Mouse (Mus musculus): ENCODE data around the gene Zbtb32. TPM values are rescaled to one million over a fixed set of nuclear protein-coding genes. Genes with fewer than 3 reads are reported as not detected.
A peak's percentile ranks its signal among the peaks of the same experiment; 100 is the strongest.

The Zbtb32 gene
- total and polyA plus RNA-seq, 3 experiments = 173 to 183 (median 178) TPM

- H3K79me2 ChIP-seq (replicated peaks; ENCODE audit: control insufficient read depth, extremely low read depth, insufficient read depth, poor library complexity, severe bottlenecking) = peaks cover 10% of the 10 kb centered on the region
- H3K4me3 ChIP-seq (replicated peaks in 1 of 3; ENCODE audit: low read depth in 2 of 3, low read length in 2 of 3, poor library complexity in 1 of 3) = peak overlapping the region in 1 of 3 experiments; percentile 71
- no peaks in the 10 kb centered on the region for H3K27me3 ChIP-seq (replicated peaks)
Measured at GRCm38 (mm10) chr7:30553810-30554584, 44.7 kb downstream of the Zbtb32 start.

GRCm38 (mm10) chr7:30553021-30553589 is 45.6 kb downstream of the Zbtb32 start:
- in situ Hi-C loops (cut with MboI; ENCODE audit: low pct_ligation_motif_present, low pct_unique_long_range_greater_than_20kb, low sequenced_read_pairs) (no loop called here), dilution Hi-C loops (cut with MboI; ENCODE audit: extremely low pct_ligation_motif_present, extremely low pct_unique_long_range_greater_than_20kb, low sequenced_read_pairs) (no loop called here)
- Histone ChIP-seq H3K4me2 (ENCODE audit: insufficient read depth, low read depth, poor library complexity, severe bottlenecking) (peak overlapping the region; percentile 82), H3K9me3 (replicated peaks; ENCODE audit: low read length) (no peaks in the 10 kb centered on the region), H3K4me3 (replicated peaks in 1 of 3; ENCODE audit: low read depth in 2 of 3, low read length in 2 of 3, poor library complexity in 1 of 3) (peak overlapping the region; percentile 54 to 71 (median 70)), H3K27ac (ENCODE audit: insufficient read depth, low read depth) (peak overlapping the region; percentile 48), H3K4me1 (ENCODE audit: control insufficient read depth in 1 of 2, insufficient read depth in 2 of 2) (peaks cover 5 to 29% of the 10 kb centered on the region in 2 experiments; a peak in 3 of 4 replicates), H3K36me3 (replicated peaks in 1 of 2; ENCODE audit: control insufficient read depth in 1 of 2, insufficient read depth in 1 of 2, low read length in 1 of 2) (peaks cover 32 to 55% of the 10 kb centered on the region in 2 experiments), H3K9ac (ENCODE audit: insufficient read depth, low read depth) (peak overlapping the region; percentile 83), H3K27me3 (replicated peaks) (no peaks in the 10 kb centered on the region), H3K79me2 (replicated peaks; ENCODE audit: control insufficient read depth, extremely low read depth, insufficient read depth, poor library complexity, severe bottlenecking) (peaks cover 1% of the 10 kb centered on the region)
- no peak for TF ChIP-seq CHD1 (IDR thresholded peaks at IDR 0.05; ENCODE audit: low read depth, low read length)
- TF ChIP-seq MXI1 (IDR thresholded peaks at IDR 0.05; ENCODE audit: low read depth, low read length) = 0 out of 2 replicates have a peak, but pooled peaks have one; percentile 60
- TF ChIP-seq SIN3A (IDR thresholded peaks at IDR 0.05; ENCODE audit: low read length) = peak; percentile 3; the same call in 1 of the 2 replicates
- no peak for TF ChIP-seq IRF4 (IDR thresholded peaks at IDR 0.05; ENCODE audit: low read depth, low read length)
- DNase-seq (ENCODE audit: extremely low read depth) = no peak

More at GRCm38 (mm10) chr7:30553810-30554584, 44.7 kb downstream of the Zbtb32 start:
- in situ Hi-C loops (cut with MboI; ENCODE audit: low pct_ligation_motif_present, low pct_unique_long_range_greater_than_20kb, low sequenced_read_pairs) = no loop called here
- no peak for TF ChIP-seq SIN3A (IDR thresholded peaks at IDR 0.05; ENCODE audit: low read length)
- TF ChIP-seq POLR2AphosphoS2 (IDR thresholded peaks at IDR 0.05; ENCODE audit: low read depth, low read length) = peak; percentile 41; the same call in 1 of the 2 replicates
- DNase-seq (ENCODE audit: extremely low read depth) = no peak
- no peaks in the 10 kb centered on the region for H3K9me3 ChIP-seq (replicated peaks; ENCODE audit: low read length)
- peaks cover 32 to 51% of the 10 kb centered on the region in 2 experiments for H3K36me3 ChIP-seq (replicated peaks in 1 of 2; ENCODE audit: control insufficient read depth in 1 of 2, insufficient read depth in 1 of 2, low read length in 1 of 2)
- H3K4me1 ChIP-seq (ENCODE audit: control insufficient read depth in 1 of 2, insufficient read depth in 2 of 2) = peaks cover 5 to 37% of the 10 kb centered on the region in 2 experiments; a peak in 3 of 4 replicates
- dilution Hi-C loops (cut with MboI; ENCODE audit: extremely low pct_ligation_motif_present, extremely low pct_unique_long_range_greater_than_20kb, low sequenced_read_pairs) = no loop called here
- H3K9ac ChIP-seq (ENCODE audit: insufficient read depth, low read depth) = peak overlapping the region; percentile 83; the same call in 1 of the 2 replicates
- 0 out of 2 replicates have a peak overlapping the region, but pooled peaks have one; percentile 82 for H3K4me2 ChIP-seq (ENCODE audit: insufficient read depth, low read depth, poor library complexity, severe bottlenecking)
- no peak overlapping the region for H3K27ac ChIP-seq (ENCODE audit: insufficient read depth, low read depth)

GRCm38 (mm10) chr7:30552102-30553020 is 46.3 kb downstream of the Zbtb32 start, which contains the start of the genes Hspb6 and Proser3:
TSS of gene Hspb6 (plus strand) at chr7:30552178.
TSS of gene Proser3 (minus strand) at chr7:30552299.
- dilution Hi-C loops (cut with MboI; ENCODE audit: extremely low pct_ligation_motif_present, extremely low pct_unique_long_range_greater_than_20kb, low sequenced_read_pairs) (no loop called here), in situ Hi-C loops (cut with MboI; ENCODE audit: low pct_ligation_motif_present, low pct_unique_long_range_greater_than_20kb, low sequenced_read_pairs) (no loop called here)
- peak within 1 kb of the TSS; percentile 83 for H3K9ac ChIP-seq (ENCODE audit: insufficient read depth, low read depth)
- 0 out of 2 replicates have a peak, but pooled peaks have one; percentile 53 for TF ChIP-seq CHD1 (IDR thresholded peaks at IDR 0.05; ENCODE audit: low read depth, low read length)
- TF ChIP-seq E2F4 (IDR thresholded peaks at IDR 0.05; ENCODE audit: insufficient replicate concordance, low read depth, low read length) = peak; percentile 78; the same call in 1 of the 2 replicates
- 0 out of 2 replicates have a peak, but pooled peaks have one; percentile 38 for TF ChIP-seq KAT2A (IDR thresholded peaks at IDR 0.05; ENCODE audit: insufficient replicate concordance, low read length)
- no peak for TF ChIP-seq CTCF (conservative IDR thresholded peaks at IDR 0.05 in 1 of 2, IDR thresholded peaks at IDR 0.05 in 1 of 2; ENCODE audit: low read depth in 2 of 2, low read length in 2 of 2)
- TF ChIP-seq JUND (conservative IDR thresholded peaks at IDR 0.05; ENCODE audit: low read depth, low read length) = no peak
- peak; percentile 79 for TF ChIP-seq TCF12 (IDR thresholded peaks at IDR 0.05; ENCODE audit: low read depth, low read length)
- TF ChIP-seq NRF1 (IDR thresholded peaks at IDR 0.05; ENCODE audit: low read depth, low read length) = peak; percentile 47
- no peak for TF ChIP-seq EP300 (IDR thresholded peaks at IDR 0.05; ENCODE audit: low read length)
- peak; percentile 48 for TF ChIP-seq MXI1 (IDR thresholded peaks at IDR 0.05; ENCODE audit: low read depth, low read length)
- TF ChIP-seq UBTF (IDR thresholded peaks at IDR 0.05; ENCODE audit: low read depth, low read length) = no peak
- 0 out of 2 replicates have a peak, but pooled peaks have one; percentile 18 for TF ChIP-seq ETS1 (conservative IDR thresholded peaks at IDR 0.05; ENCODE audit: low read depth, low read length)
- TF ChIP-seq USF2 (conservative IDR thresholded peaks at IDR 0.05; ENCODE audit: low read depth, low read length) = no peak
- peak; percentile 95 for TF ChIP-seq ZMIZ1 (IDR thresholded peaks at IDR 0.05; ENCODE audit: low read depth, low read length)
- TF ChIP-seq MAZ (IDR thresholded peaks at IDR 0.05; ENCODE audit: low read depth, low read length) = no peak
- TF ChIP-seq SIN3A (IDR thresholded peaks at IDR 0.05; ENCODE audit: low read length) = peak; percentile 86
- TF ChIP-seq MAFK (IDR thresholded peaks at IDR 0.05; ENCODE audit: insufficient replicate concordance, low read length) = no peak

More at GRCm38 (mm10) chr7:30552102-30553020, 46.3 kb downstream of the Zbtb32 start, which contains the start of the genes Hspb6 and Proser3:
- no peaks in the 10 kb centered on the region; the same call in 1 of the 2 replicates for H3K79me2 ChIP-seq (replicated peaks; ENCODE audit: control insufficient read depth, extremely low read depth, insufficient read depth, poor library complexity, severe bottlenecking)
- H3K4me1 ChIP-seq (ENCODE audit: control insufficient read depth in 1 of 2, insufficient read depth in 2 of 2) = peaks cover 2 to 21% of the 10 kb centered on the region in 2 experiments; a peak in 3 of 4 replicates
- peak within 1 kb of the TSS; percentile 71 to 93 (median 83) for H3K4me3 ChIP-seq (replicated peaks in 1 of 3; ENCODE audit: low read depth in 2 of 3, low read length in 2 of 3, poor library complexity in 1 of 3)
- peak; percentile 99 for DNase-seq (ENCODE audit: extremely low read depth)
- peaks cover 32 to 52% of the 10 kb centered on the region in 2 experiments for H3K36me3 ChIP-seq (replicated peaks in 1 of 2; ENCODE audit: control insufficient read depth in 1 of 2, insufficient read depth in 1 of 2, low read length in 1 of 2)
- no peaks in the 10 kb centered on the region for H3K27me3 ChIP-seq (replicated peaks)
- H3K9me3 ChIP-seq (replicated peaks; ENCODE audit: low read length) = no peaks in the 10 kb centered on the region
- peak within 1 kb of the TSS; percentile 82 for H3K4me2 ChIP-seq (ENCODE audit: insufficient read depth, low read depth, poor library complexity, severe bottlenecking)
- H3K27ac ChIP-seq (ENCODE audit: insufficient read depth, low read depth) = peak within 1 kb of the TSS; percentile 92

All from CH12.LX (cell line).